Mouse (Mus musculus) A20 (cell line): ENCODE results near the gene Il10ra.

Source experiments
- DNase-seq: peaks from one replicate; pipeline ENCODE4 v3.0.0-alpha.2; 2011; ENCODE audit warnings: low read depth, low spot score

Gene Il10ra

DNA sequence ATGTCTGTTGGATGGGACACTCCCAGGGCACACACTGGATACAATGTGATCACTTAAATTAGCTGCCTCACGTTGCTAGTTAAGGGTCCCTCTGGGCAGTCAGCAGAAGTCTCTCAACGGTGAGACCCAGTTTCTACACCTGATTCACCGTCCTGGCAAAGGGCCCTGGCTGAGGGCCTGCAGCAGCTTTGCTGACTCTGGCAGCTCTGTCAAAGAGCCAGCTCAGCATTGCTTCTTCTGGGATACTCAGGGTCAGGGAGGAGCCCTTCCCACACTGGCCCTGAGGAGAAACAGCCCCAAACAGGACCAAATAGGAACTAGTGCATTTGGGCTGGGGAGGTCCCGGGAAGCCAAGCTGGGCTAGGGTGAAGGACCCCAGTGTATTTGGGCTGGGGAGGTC lies 7.5 kb downstream of the Il10ra start:
- no peak for DNase-seq

DNA sequence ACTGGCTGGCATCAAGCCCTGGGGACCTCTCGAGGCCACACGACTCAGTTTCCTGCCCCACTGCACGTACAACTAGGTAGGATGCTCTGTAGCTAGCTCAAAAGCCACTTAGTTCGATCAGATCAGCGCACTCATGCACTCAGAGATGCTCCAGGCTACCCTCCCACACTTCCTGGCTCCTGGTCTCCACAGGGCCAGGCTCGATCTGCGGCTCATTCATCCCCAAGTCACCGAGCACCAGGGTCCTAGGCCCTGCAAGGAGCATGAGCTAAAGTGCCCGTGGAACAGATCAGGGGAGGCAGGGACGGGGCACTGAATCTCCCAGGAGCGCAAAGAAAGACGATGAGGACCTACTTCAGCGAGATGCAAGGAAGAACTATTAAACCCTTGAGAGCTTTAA lies 9.9 kb downstream of the Il10ra start:
- no peak for DNase-seq

DNA sequence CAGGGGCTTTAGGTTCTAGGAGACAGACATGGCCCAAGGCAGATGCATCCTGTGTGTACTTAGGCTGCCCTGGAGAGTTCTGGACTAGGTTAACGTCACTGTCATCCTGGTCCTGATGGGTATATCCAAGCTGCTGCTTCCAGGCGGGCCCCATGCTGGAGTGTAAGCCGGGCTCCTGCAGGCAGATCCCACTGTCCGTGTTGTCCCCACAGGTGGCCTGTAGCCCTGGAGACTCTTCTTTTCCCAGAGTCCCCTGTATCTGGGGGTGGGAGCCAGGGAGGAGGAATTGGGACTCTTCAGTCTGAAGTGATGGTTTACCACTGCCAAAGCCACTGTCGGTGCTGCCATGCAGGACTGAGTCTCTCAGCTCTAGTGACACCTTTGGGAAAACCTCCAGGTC lies 13.0 kb downstream of the Il10ra start:
- no peak for DNase-seq

DNA sequence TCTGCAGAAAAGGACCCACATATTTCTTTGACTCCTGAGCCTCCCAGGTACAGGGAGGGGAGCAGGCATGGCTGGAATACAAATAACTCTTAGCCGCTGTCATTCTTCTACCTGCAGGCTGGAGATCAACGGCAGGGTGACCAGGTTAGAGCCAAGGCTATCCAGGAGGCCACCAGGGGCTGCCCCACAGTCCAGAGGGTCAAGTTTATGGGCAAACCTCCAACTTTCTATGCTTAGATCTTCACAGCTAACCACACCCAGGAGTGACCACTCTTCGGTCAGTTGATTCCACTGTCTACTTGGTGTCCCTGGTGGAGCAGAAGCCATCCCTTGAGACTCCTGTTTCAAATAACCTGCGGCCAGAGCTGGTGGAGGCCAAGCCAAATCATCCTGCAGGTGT lies 13.5 kb downstream of the Il10ra start:
- no peak for DNase-seq

DNA sequence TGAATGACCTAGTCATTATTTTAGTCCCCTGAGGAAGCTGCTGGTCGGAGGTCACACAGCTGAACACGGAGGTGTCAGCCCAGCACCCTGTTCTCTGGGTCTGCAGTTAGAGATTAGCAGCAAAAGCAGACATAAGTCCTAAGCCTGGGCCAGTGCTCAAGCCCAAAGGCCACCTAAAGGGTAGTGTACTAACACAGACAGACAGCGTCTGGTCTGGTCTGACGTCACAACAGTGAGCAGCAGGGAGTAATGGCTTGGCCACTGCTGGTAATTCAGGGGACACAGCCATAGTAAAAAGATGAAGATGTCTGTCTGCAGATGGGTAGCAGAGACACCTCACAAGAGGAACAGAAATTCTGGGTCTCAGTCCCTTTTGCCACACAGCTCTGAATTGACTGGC lies 14.3 kb downstream of the Il10ra start:
- peak; percentile 74 for DNase-seq

DNA sequence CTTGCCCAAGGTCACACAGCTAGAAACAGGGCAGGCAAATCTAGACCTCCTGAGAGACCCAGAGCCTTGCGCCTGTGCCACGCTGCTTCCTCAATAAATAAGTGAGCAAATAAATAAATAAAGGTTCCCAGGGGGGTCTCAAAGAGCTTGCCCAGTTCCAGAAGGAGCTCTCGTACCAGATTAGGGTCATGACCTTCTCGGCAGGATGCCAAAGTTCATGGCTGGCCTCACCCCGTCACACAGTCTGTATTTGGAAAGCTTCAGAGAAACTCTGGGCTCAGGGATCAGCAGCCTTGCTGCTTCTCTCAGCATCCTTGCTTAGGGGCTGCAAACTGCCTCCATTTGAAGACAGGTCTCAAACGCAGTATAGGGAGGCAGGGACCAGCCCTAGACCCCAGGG lies 14.9 kb downstream of the Il10ra start:
- DNase-seq = no peak

DNA sequence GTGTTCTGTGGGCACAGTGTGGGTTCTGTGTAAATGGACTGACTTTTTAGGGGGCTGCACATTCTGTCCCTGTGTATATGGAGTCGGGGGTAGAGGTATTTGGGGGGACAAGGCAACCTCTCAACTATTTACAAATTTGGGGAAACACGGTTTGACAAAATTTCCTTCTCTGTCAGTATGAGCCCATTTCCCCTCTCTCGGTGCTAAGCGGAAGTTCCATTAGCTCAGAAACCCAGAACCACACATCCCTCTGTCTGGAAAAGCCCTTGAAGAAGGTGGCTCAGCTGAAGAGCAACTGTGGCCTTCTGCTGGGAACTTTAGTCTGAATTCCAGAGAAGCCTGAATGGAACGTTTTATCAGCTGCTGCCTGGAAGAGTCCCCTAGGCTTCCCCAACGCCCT lies 16.6 kb downstream of the Il10ra start:
- no peak for DNase-seq

DNA sequence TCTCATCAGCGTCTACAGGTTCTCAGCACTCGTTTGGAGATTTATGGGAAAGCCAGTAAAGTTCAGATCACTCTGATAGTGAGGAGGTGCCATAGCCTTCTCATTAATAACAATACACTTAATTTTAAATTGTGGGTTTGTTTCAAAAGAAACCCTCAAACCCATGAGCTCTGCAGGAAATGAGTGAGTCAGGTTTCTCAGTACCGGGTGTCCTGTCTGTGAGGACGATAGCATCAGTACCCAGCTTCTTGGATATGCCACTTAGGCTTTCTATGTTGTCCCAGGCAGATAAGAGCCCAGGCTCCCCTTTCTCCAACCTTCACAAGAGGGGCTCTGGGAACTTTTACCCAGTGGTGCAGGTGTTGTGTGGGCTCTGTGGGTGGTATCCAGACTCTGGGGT lies 17.0 kb downstream of the Il10ra start:
- DNase-seq = no peak

DNA sequence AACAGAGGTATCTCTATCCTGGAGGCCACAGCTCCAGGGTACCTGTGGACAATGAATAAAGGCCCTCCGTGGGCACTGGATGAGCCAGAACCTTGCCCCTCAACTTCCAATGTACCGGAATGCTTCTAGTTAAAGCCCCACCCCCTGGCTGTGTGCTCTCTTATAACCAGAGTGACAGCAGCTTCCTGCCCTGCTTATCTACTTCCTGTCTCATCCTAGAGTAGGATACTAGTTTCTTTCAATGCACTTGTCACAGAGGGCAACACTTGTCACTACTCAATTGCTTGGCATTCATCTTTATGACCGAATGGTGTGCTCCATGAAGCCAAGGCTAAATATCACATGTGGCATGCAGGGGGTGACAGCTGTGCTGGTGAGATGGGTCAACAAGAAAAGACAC lies 17.7 kb downstream of the Il10ra start:
- DNase-seq = no peak

DNA sequence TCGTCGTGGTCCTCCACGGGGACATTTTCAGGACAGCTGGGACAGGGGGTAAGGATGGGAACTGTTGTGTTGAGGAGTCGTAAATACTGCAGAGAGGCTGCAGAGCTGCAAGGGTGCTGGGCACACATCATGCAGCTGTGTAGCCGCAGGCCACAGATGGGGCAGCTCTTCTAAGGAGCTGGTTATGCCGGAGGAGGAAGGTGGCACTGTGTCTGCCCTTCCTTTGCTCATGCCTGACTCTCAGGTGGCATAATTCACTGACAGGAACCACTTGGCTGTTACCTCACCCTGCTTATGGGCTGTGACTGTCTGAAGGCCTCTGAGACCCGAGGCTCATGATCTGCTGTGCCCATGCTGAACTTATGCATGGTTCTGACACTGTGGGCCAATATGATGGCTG lies 18.6 kb downstream of the Il10ra start:
- no peak for DNase-seq

DNA sequence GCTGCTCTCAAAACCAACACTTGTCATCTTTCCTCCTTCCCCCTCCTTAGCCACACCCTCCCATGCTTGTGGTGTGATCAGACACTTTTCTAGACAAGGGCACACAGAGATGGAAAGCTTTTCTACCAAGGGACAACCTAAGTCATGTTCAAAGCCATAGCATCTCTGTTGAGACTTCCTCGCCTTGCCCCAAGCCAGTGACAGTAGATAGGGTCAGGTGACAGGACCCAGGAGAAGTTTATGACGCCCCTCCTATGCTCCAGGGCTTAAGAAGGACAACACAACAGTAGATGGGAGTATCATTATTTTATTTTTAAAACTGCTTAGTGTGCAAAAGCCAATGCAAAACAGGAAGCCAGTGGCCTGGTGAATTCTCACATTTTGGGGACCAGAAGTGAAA lies 21.4 kb downstream of the Il10ra start:
- DNase-seq = peak; percentile 78

DNA sequence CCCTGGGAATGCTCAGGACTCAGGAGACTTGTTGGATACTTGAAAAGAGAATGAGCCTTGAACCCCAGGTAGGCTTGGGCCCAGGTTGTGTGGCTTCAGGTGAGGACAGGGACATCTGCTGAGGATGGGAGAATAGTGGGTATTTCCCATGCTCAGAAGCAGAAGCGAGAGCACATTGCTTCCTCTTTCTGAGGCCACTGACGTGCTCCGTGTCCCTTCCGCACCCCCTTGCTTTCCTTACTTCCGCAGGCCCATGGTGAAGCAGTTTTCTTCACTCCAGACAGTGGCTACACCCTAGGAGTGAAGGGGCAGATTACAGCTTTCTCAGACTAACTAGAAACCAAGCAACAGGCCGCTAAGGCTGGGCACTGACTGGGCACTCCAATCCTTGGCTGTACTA lies 22.9 kb downstream of the Il10ra start:
- peak; percentile 91 for DNase-seq

DNA sequence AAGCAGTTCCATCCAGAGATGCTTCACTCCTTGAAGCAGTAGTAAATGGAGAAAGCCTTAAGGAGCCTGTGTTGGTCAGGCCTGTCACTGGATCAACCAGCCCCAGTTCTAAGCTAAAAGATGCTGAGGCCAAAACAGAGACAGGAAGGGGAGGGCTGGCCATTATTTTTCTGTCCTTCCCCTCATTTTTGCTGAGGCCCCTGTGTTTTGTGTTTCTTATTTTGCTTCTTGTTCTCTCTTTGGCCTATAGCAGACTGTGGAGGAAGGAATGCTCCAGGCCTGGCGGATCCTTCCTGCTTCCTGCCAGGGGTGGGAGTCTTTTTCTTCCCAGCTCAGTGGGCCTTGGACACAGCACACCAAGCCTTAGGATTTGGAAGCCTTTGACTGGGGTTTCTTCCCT lies 23.5 kb downstream of the Il10ra start:
- DNase-seq = no peak

DNA sequence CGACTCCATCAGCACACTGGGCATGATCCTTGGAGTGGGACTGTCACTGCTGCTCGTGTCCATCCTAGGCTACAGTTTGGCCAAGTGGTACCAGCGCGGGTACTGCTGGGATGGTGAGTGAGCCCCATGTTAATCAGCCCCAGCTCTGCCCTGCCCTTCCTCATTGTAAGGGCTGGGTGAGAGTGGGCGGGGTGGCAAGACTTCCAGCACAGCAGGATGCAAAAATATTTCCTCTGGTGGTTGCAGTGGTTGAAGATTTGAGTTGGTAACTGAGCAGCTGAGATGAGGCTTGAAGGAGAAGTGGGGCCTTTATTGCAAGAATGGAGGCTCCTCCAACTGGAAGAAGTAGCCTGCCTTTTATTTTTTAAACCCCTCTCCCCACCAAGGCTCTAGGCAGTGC lies 27.6 kb downstream of the Il10ra start:
- DNase-seq = peak; percentile 39

DNA sequence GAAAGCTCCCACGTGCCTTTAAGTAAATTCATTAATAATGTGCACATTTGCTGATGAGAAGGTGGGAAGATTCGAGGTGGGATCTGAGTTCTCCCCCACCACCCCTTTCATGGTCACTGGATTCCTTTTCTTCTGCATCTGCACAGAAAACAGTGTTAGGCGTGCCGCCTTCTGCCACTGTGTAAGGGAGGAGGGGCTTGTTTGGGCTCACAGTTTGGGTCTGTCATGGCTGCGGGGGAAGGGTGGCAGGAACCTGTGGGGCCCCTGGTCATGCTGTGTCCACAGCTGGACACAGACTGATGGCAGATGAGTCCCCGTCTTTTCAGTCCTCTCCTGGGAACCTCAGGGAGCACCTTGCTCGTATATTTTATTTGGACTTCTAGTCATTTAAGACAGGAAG lies 32.2 kb downstream of the Il10ra start:
- DNase-seq = peak; percentile 40

DNA sequence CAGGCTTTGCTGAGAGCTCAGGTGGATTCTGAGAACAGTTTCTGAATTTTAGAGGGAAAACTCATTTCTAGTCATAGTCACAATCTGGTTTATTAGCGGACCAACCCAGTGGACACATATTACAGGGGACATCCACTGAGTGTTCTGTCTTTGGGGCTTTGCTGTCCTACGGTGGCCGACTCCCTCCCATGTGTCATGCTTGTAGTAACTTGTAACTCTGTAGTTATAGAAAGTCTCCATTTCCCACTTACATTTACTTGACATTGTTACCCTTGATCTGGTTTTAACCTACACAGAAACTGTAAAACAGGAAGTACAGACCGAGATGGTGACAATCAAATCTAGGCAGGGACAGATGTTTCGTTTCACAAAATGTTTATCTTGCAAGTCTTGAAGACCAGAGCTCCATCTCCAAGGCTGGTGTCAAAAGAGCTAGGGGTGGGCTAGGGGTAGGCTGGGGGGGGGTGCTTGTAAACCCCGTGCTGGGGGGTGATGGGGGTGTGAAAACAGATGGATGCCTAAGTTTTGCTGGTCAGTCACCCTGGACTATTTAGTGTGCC lies 33.2 kb downstream of the Il10ra start:
- peak; percentile 78 for DNase-seq

DNA sequence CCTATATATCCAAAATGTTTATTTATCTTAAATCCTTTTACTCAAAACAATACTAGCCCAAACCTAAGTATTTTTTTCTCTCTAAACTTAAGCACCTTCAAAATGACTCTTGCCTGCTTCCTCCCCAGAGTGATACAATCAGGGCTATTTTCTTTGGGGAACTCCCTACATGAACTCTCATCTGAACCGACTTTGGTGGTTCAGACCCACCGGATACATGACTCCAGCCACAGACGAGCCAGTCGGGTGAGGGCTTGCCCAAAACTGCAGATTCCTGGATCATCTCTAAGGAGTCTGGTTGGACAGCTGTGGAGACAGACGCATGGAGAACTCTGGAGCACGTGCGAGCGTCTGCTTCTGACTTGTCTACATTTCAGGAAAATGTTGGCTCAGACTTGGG lies 39.6 kb downstream of the Il10ra start:
- peak; percentile 30 for DNase-seq

DNA sequence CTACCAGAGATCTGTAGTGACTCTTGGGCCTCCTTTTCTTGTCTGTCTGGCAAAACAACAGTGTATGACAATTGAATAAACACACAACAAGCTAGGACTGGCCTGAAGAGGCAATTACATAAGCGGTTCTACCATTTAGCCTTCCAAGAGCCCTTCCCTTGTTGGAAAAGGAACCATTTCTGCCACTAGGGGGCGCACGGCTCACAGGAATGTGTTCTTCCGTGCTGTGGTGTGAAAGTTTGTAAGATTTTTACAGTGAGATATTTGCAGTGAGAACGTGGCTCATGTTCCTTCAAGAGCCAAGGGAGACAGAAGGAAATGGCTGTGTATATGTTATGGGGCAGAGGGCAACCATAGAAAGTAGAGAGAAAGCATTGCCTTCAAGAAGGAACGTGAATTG lies 47.4 kb downstream of the Il10ra start:
- DNase-seq = peak; percentile 85

DNA sequence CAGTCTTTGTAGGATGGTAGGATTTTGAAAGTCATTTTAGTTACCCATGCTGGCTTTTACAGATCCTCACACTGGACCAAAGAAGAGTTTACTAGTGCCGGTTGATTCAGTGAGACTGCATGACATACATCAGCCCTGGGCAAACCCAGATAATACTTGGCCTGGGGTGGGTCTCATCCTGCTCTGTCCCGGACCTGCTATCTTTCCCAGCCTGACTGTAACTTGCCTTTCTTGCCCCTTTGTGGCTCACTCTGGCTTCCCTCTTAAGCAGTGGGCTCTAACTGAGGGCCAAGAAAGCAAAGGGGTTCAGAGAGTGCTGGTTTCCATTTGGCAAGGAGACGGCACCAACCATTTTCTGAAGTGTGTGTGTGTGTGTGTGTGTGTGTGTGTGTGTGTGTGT lies 49.3 kb downstream of the Il10ra start:
- no peak for DNase-seq

DNA sequence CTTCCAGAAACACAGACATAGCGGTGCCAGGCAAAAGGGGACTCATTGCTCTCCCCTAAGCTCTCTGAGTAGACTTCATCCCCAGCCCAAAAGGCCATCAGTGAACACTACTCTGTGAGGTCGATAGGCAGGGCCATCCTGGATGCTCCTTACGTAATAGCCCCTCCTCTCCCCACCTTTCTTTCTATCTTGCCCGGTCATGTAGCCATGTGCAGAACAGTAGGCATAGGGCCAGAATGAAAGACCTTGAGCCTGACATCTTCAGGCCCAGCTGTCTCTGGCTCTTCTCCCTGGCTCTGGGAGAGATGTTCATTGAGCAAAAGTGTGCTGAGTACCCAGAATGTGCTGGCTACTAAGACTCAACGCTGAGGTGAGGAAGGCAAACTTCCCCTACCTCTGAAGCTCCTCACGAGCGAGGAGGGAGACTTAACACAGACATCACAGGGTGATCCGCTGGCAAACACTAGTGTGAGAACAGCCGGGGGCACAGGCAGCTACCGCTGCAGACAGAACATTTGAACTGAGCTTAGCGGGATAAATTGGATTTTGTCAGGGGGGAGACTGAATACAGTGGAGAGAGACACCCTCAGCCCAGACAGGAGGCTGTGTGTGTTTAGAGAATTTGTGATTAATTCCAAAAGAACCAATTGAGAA lies 53.3 kb downstream of the Il10ra start:
- DNase-seq = no peak

DNA sequence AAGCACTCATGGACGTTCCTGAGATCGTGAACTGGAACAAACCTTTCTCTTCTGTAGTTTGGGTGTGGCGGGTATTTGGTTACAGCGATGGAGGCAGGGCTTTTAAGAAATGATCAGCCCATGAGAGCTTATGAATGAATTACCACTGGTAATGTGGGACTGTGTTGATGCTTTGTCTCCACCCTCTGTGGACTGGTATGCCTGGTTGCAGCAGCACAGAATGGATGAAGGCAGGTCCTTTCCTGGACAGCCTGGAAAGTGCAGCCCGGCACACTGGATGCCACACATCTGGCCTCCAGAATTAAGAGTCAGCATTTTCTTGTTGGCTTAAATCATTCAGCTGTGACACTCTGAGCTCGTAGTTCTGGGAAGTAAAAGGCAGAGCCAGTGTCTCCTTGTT lies 56.9 kb downstream of the Il10ra start:
- DNase-seq = no peak

DNA sequence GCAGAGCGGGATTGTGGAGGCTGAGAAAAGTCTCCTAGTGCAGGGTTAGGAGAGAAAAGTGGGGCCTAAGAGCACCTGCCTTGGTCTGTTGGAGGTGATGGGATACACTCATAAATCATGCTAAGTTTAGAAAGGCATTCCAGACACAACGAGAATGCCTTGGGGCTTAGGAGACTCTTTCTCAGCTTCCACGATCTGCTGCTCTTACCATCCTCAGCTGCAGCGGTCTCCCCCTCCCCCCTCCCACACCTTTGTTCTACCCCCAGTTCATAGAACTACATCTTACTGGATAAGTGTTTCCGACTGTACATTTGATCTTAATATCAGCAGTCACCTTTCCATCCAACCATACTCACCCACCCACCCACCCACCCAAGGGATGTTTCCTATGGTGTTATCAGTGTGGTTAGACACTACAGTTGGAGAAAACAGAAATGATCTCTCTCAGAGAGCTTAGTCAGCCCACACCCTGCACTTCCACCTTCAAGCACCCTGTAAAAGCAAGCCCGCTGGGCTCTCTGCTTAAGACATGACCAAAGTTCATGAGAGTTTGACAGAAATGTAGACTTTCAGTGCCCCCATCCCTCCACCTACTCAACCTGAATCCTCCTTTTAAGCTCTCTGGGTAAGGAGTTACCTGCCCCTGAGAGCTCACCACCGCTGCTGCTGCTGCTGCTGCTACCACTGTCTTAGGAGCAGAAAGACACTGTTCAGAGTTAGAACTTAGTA lies 61.8 kb downstream of the Il10ra start:
- DNase-seq = no peak

DNA sequence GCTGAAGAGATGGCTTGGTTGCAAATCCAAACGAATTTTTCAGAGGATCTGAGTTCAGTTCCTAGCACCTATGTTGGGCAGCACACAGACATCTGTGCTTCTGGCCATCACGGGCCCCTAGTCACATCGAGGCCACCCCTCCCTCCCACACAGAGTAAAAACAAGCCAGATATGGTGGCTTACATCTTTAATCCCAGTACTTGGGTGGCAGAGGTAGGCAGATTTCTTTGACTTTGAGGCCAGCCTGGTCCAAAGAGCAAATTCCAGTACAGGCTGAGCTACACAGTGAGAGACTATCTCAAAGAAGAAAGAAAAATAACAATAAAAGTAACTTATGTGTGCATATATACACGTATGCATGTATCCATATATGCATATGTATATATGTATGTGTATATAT lies 62.8 kb downstream of the Il10ra start:
- no peak for DNase-seq
